Mouse (Mus musculus) kidney, postnatal 0 days (tissue): ENCODE results near the gene Cdhr5. TPM values are rescaled to one million over a fixed set of nuclear protein-coding genes. Genes with fewer than 3 reads are reported as not detected.
A peak's percentile ranks its signal among the peaks of the same experiment; 100 is the strongest.

ENCODE experiments used
- ATAC-seq: fragments of 200-750 bp; cut with Nextera tagmentation; replicated peaks from 2 replicates; pipeline ENCODE4 v1.8.0; 2017; ENCODE audit warnings: low read depth, moderate number of reproducible peaks, moderate TSS enrichment, moderate library complexity; ENCODE audit not compliant: low FRiP score
- DNase-seq: peaks from one replicate; pipeline ENCODE4 v3.0.0-alpha.2; 2016; ENCODE audit warnings: low spot score
- H3K27ac ChIP-seq: fragments of 300-500 bp; sonication (generic); 2 replicates; pipeline ENCODE4 v1.5.1; 2014; ENCODE audit warnings: mild to moderate bottlenecking
- H3K27me3 ChIP-seq: fragments of 300-500 bp; sonication (generic); 2 replicates; pipeline ENCODE4 v1.6.1; 2014; ENCODE audit warnings: low read length, mixed read lengths; ENCODE audit not compliant: insufficient read depth
- H3K36me3 ChIP-seq: fragments of 300-500 bp; sonication (generic); 2 replicates; pipeline ENCODE4 v1.6.1; 2014; ENCODE audit warnings: low read length, mixed read lengths; ENCODE audit not compliant: insufficient read depth
- H3K4me1 ChIP-seq: fragments of 300-500 bp; sonication (generic); replicated peaks from 2 replicates; pipeline ENCODE4 v1.6.1; 2014; ENCODE audit warnings: antibody characterized with exemption, low read length, mixed read lengths; ENCODE audit not compliant: insufficient read depth
- H3K4me2 ChIP-seq: fragments of 300-500 bp; sonication (generic); 2 replicates; pipeline ENCODE4 v1.6.1; 2014; ENCODE audit warnings: mild to moderate bottlenecking, low read length, moderate library complexity, mixed read lengths
- H3K4me3 ChIP-seq: fragments of 300-500 bp; sonication (generic); replicated peaks from 2 replicates; pipeline ENCODE4 v1.5.1; 2014; ENCODE audit warnings: low read depth, low read length
- H3K9ac ChIP-seq: fragments of 300-500 bp; sonication (generic); 2 replicates; pipeline ENCODE4 v1.6.1; 2014; ENCODE audit warnings: low read depth, low read length
- H3K9me3 ChIP-seq: fragments of 300-500 bp; sonication (generic); replicated peaks from 2 replicates; pipeline ENCODE4 v1.6.1; 2016; ENCODE audit warnings: low read length, inconsistent platforms, mixed read lengths
- CTCF ChIP-seq: IDR thresholded peaks from 2 replicates; pipeline ENCODE4 v1.5.1; 2016; ENCODE audit warnings: antibody characterized with exemption, low read depth, mild to moderate bottlenecking, moderate library complexity
- WGBS: fragments of 180-500 bp; shearing (Covaris S2); extraction: QIAGEN DNeasy Blood & Tissue Kit; methylation state at CpG from one replicate; pipeline ENCODE4 v1.1.7; 2014; 5-methylcytosine and 5-hydroxymethylcytosine counted together
- microRNA counts: library from miRNA; unstranded; fragments of <30 nt; microRNA quantifications from one replicate; lab custom pipeline; 2015
- microRNA-seq: library from miRNA; unstranded; fragments of <30 nt; microRNA quantifications from one replicate; pipeline ENCODE4, GENCODE M21; 2016
- polyA plus RNA-seq: library from polyadenylated mRNA; unstranded; fragments of >200 nt; fragmentation: Nextera tagmentation; extraction: Ambion mirVana; gene quantifications from 2 replicates; pipeline ENCODE4 v1.2.1, GENCODE M21; 2015

Cdhr5 gene
- polyA plus RNA-seq, 1 experiment from 2014 or later: 40.1 TPM

DNA sequence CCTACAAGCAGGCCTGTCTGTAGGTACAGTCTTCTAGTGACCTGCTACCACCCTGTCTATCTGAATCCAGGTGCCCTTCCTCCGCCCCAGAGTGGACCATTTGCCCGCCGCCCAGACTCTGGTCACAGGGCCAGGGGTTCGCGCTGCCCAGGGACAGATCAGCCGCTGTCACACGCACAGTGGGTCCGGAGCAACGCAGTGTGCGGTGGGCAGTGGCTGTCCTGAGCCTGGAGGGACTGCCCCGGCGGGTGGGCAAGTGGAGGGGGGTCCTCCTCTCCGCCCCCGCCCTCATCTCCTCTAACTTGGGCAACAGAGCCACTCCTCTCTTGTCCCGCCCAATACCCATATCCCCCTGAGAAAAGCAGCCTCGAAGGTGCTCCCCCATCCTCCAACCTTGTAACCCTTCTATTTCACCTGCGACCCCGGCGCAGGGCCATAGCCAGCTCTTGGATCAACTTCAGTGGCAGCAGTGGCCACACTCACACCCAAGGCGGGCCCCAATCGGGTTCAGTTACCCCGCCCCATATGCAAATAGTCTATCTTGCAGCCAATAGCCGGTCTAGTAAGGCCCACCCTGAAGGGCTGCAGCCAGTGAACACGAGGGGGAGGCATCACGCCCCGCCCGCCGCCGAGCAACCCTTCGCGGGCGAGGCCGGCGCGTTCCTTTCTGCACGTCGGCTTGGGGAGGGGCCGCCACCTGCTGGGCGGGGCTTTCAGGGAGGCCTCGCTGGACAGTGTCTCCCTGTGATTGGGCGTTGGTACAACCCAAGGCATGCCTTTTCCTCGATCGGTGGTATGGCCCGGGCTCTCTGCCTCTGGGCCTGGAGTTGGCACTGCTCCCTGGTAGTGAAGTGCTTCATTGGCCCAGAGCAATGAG is 55.1 kb downstream of the Cdhr5 start:
- Histone ChIP-seq H3K4me1 (peaks cover 42% of the 10 kb centered on the region; the same call in 1 of the 2 replicates), H3K36me3 (no peaks in the 10 kb centered on the region)

GRCm38 (mm10) chr7:141220377-141220776 is 56.2 kb downstream of the Cdhr5 start:
- TF ChIP-seq CTCF: no peak
- no peaks in the 10 kb centered on the region for H3K9me3 ChIP-seq
- H3K4me1 ChIP-seq: peaks cover 48% of the 10 kb centered on the region; the same call in 1 of the 2 replicates
- H3K27me3 ChIP-seq: no peaks in the 10 kb centered on the region
- WGBS: 74% methylated on average over 1 of the region's 1 CpGs
- 0 out of 2 replicates have a peak overlapping the region, but pooled peaks have one; percentile 71 for H3K9ac ChIP-seq
- ATAC-seq (no peak), DNase-seq (no peak)
- H3K27ac ChIP-seq: peak overlapping the region; percentile 74; the same call in 1 of the 2 replicates
- H3K4me2 ChIP-seq: peak overlapping the region; percentile 94
- H3K4me3 ChIP-seq: no peak overlapping the region
- no peaks in the 10 kb centered on the region for H3K36me3 ChIP-seq

More for the DNA sequence above, 55.1 kb downstream of the Cdhr5 start:
- Histone ChIP-seq H3K27ac (peak overlapping the region; percentile 74), H3K4me2 (peak overlapping the region; percentile 94), H3K9ac (peak overlapping the region; percentile 71), H3K4me3 (peak overlapping the region; percentile 50), H3K27me3 (no peaks in the 10 kb centered on the region), H3K9me3 (no peaks in the 10 kb centered on the region)
- TF ChIP-seq CTCF: peak; percentile 65
- peak; percentile 97 for ATAC-seq
- DNase-seq: peak; percentile 99
- 4% methylated on average over 44 of the region's 44 CpGs for WGBS

DNA sequence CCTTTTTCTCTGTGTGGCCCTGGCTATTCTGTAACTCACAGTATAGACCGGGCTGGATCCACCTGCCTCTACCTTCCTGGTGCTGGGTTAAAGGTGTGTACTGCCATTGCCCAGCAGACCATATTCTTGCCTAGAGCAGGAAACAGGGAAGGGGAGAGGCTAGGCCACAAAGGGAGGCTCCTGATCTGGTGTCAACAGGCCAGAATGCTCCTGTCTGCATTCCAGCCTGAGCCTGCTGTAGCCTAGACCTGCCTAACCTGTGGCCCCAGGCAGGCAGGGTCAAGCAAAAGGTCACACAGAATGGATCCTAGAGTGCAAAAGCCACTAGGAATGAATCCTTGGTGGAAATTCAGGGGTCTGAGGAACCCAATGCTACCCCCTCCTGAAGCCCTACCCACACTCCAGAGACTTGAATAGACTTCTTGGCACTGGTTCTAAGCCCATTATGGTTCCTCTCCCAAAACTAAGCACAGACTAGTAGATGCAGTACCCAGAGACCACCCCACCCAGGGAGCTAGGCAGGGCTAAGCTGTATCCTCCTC is 57.0 kb downstream of the Cdhr5 start:
- ATAC-seq (no peak), DNase-seq (no peak)
- Histone ChIP-seq H3K36me3 (no peaks in the 10 kb centered on the region), H3K9ac (no peak overlapping the region), H3K27ac (no peak overlapping the region), H3K4me1 (peaks cover 48% of the 10 kb centered on the region; the same call in 1 of the 2 replicates), H3K27me3 (no peaks in the 10 kb centered on the region), H3K9me3 (no peaks in the 10 kb centered on the region), H3K4me3 (no peak overlapping the region), H3K4me2 (no peak overlapping the region)
- TF ChIP-seq CTCF: no peak
- WGBS: 90% methylated on average over 1 of the region's 1 CpGs

MicroRNAs encoded within 50 kb of the gene (microRNA counts, 519-probe panel; counts per million panel counts)
- 5,341 counts per million, percentile 86 among the panel's probes with 10 or more counts for microRNA mmu-miR-210 (lab: Ali Mortazavi, UCI)

Small RNA genes within 50 kb of the gene (microRNA-seq; reads per million reads assigned to microRNA genes)
- gene Mir210: 357 reads per million, percentile 67 among the genes with 10 or more reads in this experiment

Other genes with a start within 250 kb of the Cdhr5 start
- not detected in 2 replicates for gene Gm17387, start 247.7 kb downstream of the Cdhr5 start, polyA plus RNA-seq
- 6.4 and 7.4 TPM in 2 replicates for gene B4galnt4, start 215.7 kb downstream of the Cdhr5 start, polyA plus RNA-seq
- gene Pkp3, start 198.6 kb downstream of the Cdhr5 start, polyA plus RNA-seq: 11.1 and 13.4 TPM in 2 replicates
- 54.1 and 59.6 TPM in 2 replicates for gene Sigirr, start 176.2 kb downstream of the Cdhr5 start, polyA plus RNA-seq
- gene Ano9, start 159.0 kb downstream of the Cdhr5 start, polyA plus RNA-seq: 6.9 and 8.1 TPM in 2 replicates
- gene Ptdss2, start 154.4 kb downstream of the Cdhr5 start, polyA plus RNA-seq: 75.3 and 85.1 TPM in 2 replicates
- gene Rnh1, start 103.9 kb downstream of the Cdhr5 start, polyA plus RNA-seq: 136 and 147 TPM in 2 replicates
- 91.5 and 95.5 TPM in 2 replicates for gene Hras, start 82.8 kb downstream of the Cdhr5 start, polyA plus RNA-seq
- gene Lrrc56, start 82.6 kb downstream of the Cdhr5 start, polyA plus RNA-seq: 9.9 and 10.8 TPM in 2 replicates
- 2.6 and 2.9 TPM in 2 replicates for gene Lmntd2, start 62.7 kb downstream of the Cdhr5 start, polyA plus RNA-seq
- 61.5 and 62.5 TPM in 2 replicates for gene Rassf7, start 60.9 kb downstream of the Cdhr5 start, polyA plus RNA-seq
- 37.2 and 39.8 TPM in 2 replicates for gene Phrf1, start 48.0 kb downstream of the Cdhr5 start, polyA plus RNA-seq
- 14.5 and 21.1 TPM in 2 replicates for gene Irf7, start 10.3 kb downstream of the Cdhr5 start, polyA plus RNA-seq
- 35.1 and 37.9 TPM in 2 replicates for gene Sct, start 2.3 kb upstream of the Cdhr5 start, polyA plus RNA-seq
- 1.8 and 2.2 TPM in 2 replicates for gene Drd4, start 15.2 kb upstream of the Cdhr5 start, polyA plus RNA-seq
- 64.1 and 64.2 TPM in 2 replicates for gene Deaf1, start 50.9 kb upstream of the Cdhr5 start, polyA plus RNA-seq
- gene Tmem80, start 51.0 kb upstream of the Cdhr5 start, polyA plus RNA-seq: 40.5 and 45.3 TPM in 2 replicates
- gene Eps8l2, start 62.1 kb upstream of the Cdhr5 start, polyA plus RNA-seq: 76.5 and 77.1 TPM in 2 replicates
- gene Taldo1, start 115.4 kb upstream of the Cdhr5 start, polyA plus RNA-seq: 420 and 440 TPM in 2 replicates
- 50.0 and 52.0 TPM in 2 replicates for gene Gatd1, start 137.3 kb upstream of the Cdhr5 start, polyA plus RNA-seq
- 2.2 and 2.3 TPM in 2 replicates for gene Cend1, start 152.7 kb upstream of the Cdhr5 start, polyA plus RNA-seq
- 15.8 and 17.3 TPM in 2 replicates for gene Slc25a22, start 161.1 kb upstream of the Cdhr5 start, polyA plus RNA-seq
- gene Pidd1, start 167.2 kb upstream of the Cdhr5 start, polyA plus RNA-seq: 3.6 and 5.1 TPM in 2 replicates
- 1,479 and 1,595 TPM in 2 replicates for gene Rplp2, start 170.6 kb upstream of the Cdhr5 start, polyA plus RNA-seq
- gene Pnpla2, start 178.4 kb upstream of the Cdhr5 start, polyA plus RNA-seq: 68.0 and 72.9 TPM in 2 replicates
- gene Cracr2b, start 184.3 kb upstream of the Cdhr5 start, polyA plus RNA-seq: 16.1 and 20.5 TPM in 2 replicates
- gene Cd151, start 190.6 kb upstream of the Cdhr5 start, polyA plus RNA-seq: 36.1 and 37.2 TPM in 2 replicates
- 68.5 and 72.2 TPM in 2 replicates for gene Polr2l, start 198.3 kb upstream of the Cdhr5 start, polyA plus RNA-seq
- 109 and 115 TPM in 2 replicates for gene Tspan4, start 198.5 kb upstream of the Cdhr5 start, polyA plus RNA-seq